Mouse (Mus musculus) CH12.LX (cell line): ENCODE data around the gene Ptprg. TPM values are rescaled to one million over a fixed set of nuclear protein-coding genes. Genes with fewer than 3 reads are reported as not detected.
"Not testable (repeated sequence)": the region's sequence is repeated elsewhere in the genome, so short reads cannot be mapped to it uniquely, and the experiment has no call there.

Experiments used
- DNase-seq: peaks from one replicate; pipeline ENCODE4 v3.0.0-alpha.2; 2013; ENCODE audit errors: extremely low read depth
- H3K27ac ChIP-seq: 2 replicates; pipeline ENCODE4 v1.5.1; 2012; ENCODE audit warnings: low read depth, mild to moderate bottlenecking, control low read depth, moderate library complexity; ENCODE audit not compliant: insufficient read depth
- H3K27me3 ChIP-seq: replicated peaks from 2 replicates; pipeline ENCODE3; 2012; ENCODE audit warnings: inconsistent platforms
- H3K36me3 ChIP-seq, 2 experiments: replicated peaks in 1 of 2; 2 replicates each; pipeline versions ENCODE3 to v1.6.1; 2012; ENCODE audit warnings: inconsistent platforms in 1 of 2, low read length in 1 of 2, mild to moderate bottlenecking in 1 of 2, mixed read lengths in 1 of 2, moderate library complexity in 1 of 2; ENCODE audit not compliant: control insufficient read depth in 1 of 2, insufficient read depth in 1 of 2
- H3K4me1 ChIP-seq, 2 experiments: 2 replicates each; pipeline ENCODE4 v1.6.1; 2012; ENCODE audit warnings: inconsistent platforms in 1 of 2, moderate library complexity in 1 of 2; ENCODE audit not compliant: insufficient read depth in 2 of 2, control insufficient read depth in 1 of 2
- H3K4me2 ChIP-seq: 2 replicates; pipeline ENCODE4 v1.6.1; 2012; ENCODE audit warnings: low read depth, mild to moderate bottlenecking, control low read depth; ENCODE audit not compliant: poor library complexity, insufficient read depth, severe bottlenecking
- H3K4me3 ChIP-seq, 3 experiments: fragments of 150-350 bp in 1 of 3; sonication (generic) in 1 of 3; replicated peaks in 1 of 3; 2 replicates each; pipeline versions ENCODE3 to v1.5.1; 2011 to 2012; ENCODE audit warnings: low read depth in 2 of 3, low read length in 2 of 3, mild to moderate bottlenecking in 2 of 3, moderate library complexity in 2 of 3, control low read depth in 1 of 3, improper control_type of control experiment in 1 of 3, inconsistent platforms in 1 of 3, mixed read lengths in 1 of 3; ENCODE audit not compliant: poor library complexity in 1 of 3
- H3K79me2 ChIP-seq: replicated peaks from 2 replicates; pipeline ENCODE4 v1.6.1; 2012; ENCODE audit warnings: mild to moderate bottlenecking, moderate library complexity; ENCODE audit not compliant: control insufficient read depth, poor library complexity, insufficient read depth, severe bottlenecking; ENCODE audit errors: extremely low read depth
- H3K9ac ChIP-seq: 2 replicates; pipeline ENCODE4 v1.6.1; 2012; ENCODE audit warnings: low read depth, mild to moderate bottlenecking, control low read depth, moderate library complexity; ENCODE audit not compliant: insufficient read depth
- H3K9me3 ChIP-seq: replicated peaks from 2 replicates; pipeline ENCODE3; 2012; ENCODE audit warnings: low read length, inconsistent platforms, mixed read lengths
- CTCF ChIP-seq, 2 experiments: IDR thresholded peaks in 1 of 2; conservative IDR thresholded peaks in 1 of 2; 2 replicates each; pipeline ENCODE4 v1.5.1; 2011 to 2012; ENCODE audit warnings: low read depth in 2 of 2, low read length in 2 of 2, improper control_type of control experiment in 1 of 2, inconsistent platforms in 1 of 2, mild to moderate bottlenecking in 1 of 2, moderate library complexity in 1 of 2
- E2F4 ChIP-seq: IDR thresholded peaks from 2 replicates; pipeline ENCODE4 v1.6.1; 2011; ENCODE audit warnings: low read depth, low read length, improper control_type of control experiment; ENCODE audit not compliant: insufficient replicate concordance
- ETS1 ChIP-seq: conservative IDR thresholded peaks from 2 replicates; pipeline ENCODE4 v1.6.1; 2012; ENCODE audit warnings: low read depth, mild to moderate bottlenecking, inconsistent platforms, low read length, improper control_type of control experiment, moderate library complexity
- JUND ChIP-seq: conservative IDR thresholded peaks from 2 replicates; pipeline ENCODE4 v1.6.1; 2011; ENCODE audit warnings: low read depth, low read length, improper control_type of control experiment
- KAT2A ChIP-seq: IDR thresholded peaks from 2 replicates; pipeline ENCODE4 v1.6.1; 2012; ENCODE audit warnings: low read length, improper control_type of control experiment, inconsistent platforms; ENCODE audit not compliant: insufficient replicate concordance
- MAX ChIP-seq: IDR thresholded peaks from 2 replicates; pipeline ENCODE4 v1.6.1; 2011; ENCODE audit warnings: low read length, improper control_type of control experiment
- MYC ChIP-seq: IDR thresholded peaks from 2 replicates; pipeline ENCODE4 v1.6.1; 2011; ENCODE audit warnings: low read depth, mild to moderate bottlenecking, improper control_type of control experiment, low read length
- POLR2A ChIP-seq: IDR thresholded peaks from 2 replicates; pipeline ENCODE4 v1.6.1; 2011; ENCODE audit warnings: low read depth, mild to moderate bottlenecking, improper control_type of control experiment, low read length
- POLR2AphosphoS2 ChIP-seq: IDR thresholded peaks from 2 replicates; pipeline ENCODE4 v1.6.1; 2011; ENCODE audit warnings: low read depth, low read length, improper control_type of control experiment
- RCOR1 ChIP-seq: conservative IDR thresholded peaks from 2 replicates; pipeline ENCODE4 v1.6.1; 2012; ENCODE audit warnings: low read depth, mild to moderate bottlenecking, inconsistent platforms, low read length, improper control_type of control experiment
- SIN3A ChIP-seq: IDR thresholded peaks from 2 replicates; pipeline ENCODE4 v1.6.1; 2012; ENCODE audit warnings: low read length, improper control_type of control experiment, inconsistent platforms
- TBP ChIP-seq: conservative IDR thresholded peaks from 2 replicates; pipeline ENCODE4 v1.6.1; 2011; ENCODE audit warnings: low read depth, low read length, improper control_type of control experiment
- TCF12 ChIP-seq: IDR thresholded peaks from 2 replicates; pipeline ENCODE4 v1.6.1; 2014; ENCODE audit warnings: low read depth, mild to moderate bottlenecking, inconsistent platforms, low read length, improper control_type of control experiment
- USF1 ChIP-seq: IDR thresholded peaks from 2 replicates; pipeline ENCODE4 v1.6.1; 2014; ENCODE audit warnings: low read depth, mild to moderate bottlenecking, inconsistent platforms, low read length, improper control_type of control experiment
- ZKSCAN1 ChIP-seq: IDR thresholded peaks from 2 replicates; pipeline ENCODE4 v1.6.1; 2012; ENCODE audit warnings: low read depth, inconsistent platforms, low read length, improper control_type of control experiment, borderline replicate concordance
- ZMIZ1 ChIP-seq: IDR thresholded peaks from 2 replicates; pipeline ENCODE4 v1.6.1; 2012; ENCODE audit warnings: low read depth, mild to moderate bottlenecking, inconsistent platforms, low read length, improper control_type of control experiment
- dilution Hi-C: fragments of 300-500 bp; cut with MboI; formaldehyde crosslinking; loops from 2 replicates; pipeline ENCODE4 v1.14.3; 2020; ENCODE audit warnings: low sequenced_read_pairs; ENCODE audit not compliant: extremely low pct_unique_long_range_greater_than_20kb, extremely low pct_ligation_motif_present
- in situ Hi-C: fragments of 300-500 bp; cut with MboI; formaldehyde crosslinking; loops from 3 replicates; pipeline ENCODE4 v1.14.3; 2019; ENCODE audit warnings: low sequenced_read_pairs, low pct_ligation_motif_present, low pct_unique_long_range_greater_than_20kb, mixed read lengths
- polyA plus RNA-seq: library from polyadenylated mRNA; unstranded; fragments of >175 nt; gene quantifications from 2 replicates; pipeline ENCODE4 v1.2.1, GENCODE M21; 2012; ENCODE audit warnings: low read depth; ENCODE audit not compliant: insufficient read length
- total RNA-seq, 2 experiments: library from RNA; depleted of rRNA; stranded (reverse); fragments of 300-350 nt in 1 of 2; fragments of >200 nt in 1 of 2; gene quantifications; 2 replicates each; pipeline ENCODE4 v1.2.3; 2012 to 2014

The Ptprg gene
- total and polyA plus RNA-seq, 3 experiments: 0.08 TPM; not detected in 2

DNA sequence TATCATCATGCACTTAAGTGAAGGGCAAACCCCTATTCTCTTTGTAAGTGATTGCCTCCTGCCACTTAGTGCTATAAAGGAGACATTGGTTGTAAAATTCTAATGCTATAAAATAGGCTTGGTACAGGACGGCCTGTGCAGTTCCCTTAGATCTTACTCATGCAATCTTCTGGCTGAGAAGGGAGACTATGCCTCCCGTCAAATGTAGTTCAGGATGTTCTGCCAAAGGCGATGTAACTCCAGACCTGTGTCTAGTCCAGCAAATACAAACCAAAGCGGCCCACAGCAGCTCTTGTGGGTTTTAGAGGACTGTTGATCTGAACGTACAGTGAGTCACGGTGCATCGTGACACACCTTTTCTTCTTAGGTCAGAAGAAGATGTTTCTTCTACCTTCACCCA is 505.8 kb downstream of the Ptprg start:
- no peak for DNase-seq
- no peaks in the 10 kb centered on the region for H3K36me3 ChIP-seq
- dilution Hi-C loops: no loop called here

DNA sequence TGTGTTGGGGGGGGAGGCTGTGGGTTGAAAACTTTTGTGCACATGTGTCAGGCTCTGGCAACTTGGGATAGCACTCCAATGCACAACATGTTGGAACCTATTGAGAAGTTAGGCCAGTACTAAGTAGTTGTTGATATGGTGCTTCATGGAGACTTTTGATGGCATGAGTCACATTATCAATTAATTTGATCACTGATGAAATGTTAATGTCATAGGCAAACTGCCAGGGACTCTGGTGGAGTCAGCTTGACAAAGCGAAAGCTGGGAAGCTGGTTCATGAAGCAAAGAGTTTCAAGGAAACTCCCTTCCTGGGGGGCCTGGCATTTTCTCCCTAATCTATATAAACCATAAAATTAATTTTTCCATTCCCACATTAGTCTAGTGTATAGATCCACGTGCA is 508.0 kb downstream of the Ptprg start:
- H3K9ac ChIP-seq, H3K27me3 ChIP-seq, dilution Hi-C loops, H3K4me2 ChIP-seq, H3K79me2 ChIP-seq, DNase-seq, H3K27ac ChIP-seq, H3K36me3 ChIP-seq, H3K4me1 ChIP-seq, H3K4me3 ChIP-seq, in situ Hi-C loops, H3K9me3 ChIP-seq: not testable (repeated sequence)

More for the DNA sequence above, 505.8 kb downstream of the Ptprg start:
- no peaks in the 10 kb centered on the region for H3K79me2 ChIP-seq
- H3K27ac ChIP-seq: no peak overlapping the region
- H3K27me3 ChIP-seq: no peaks in the 10 kb centered on the region
- no peaks in the 10 kb centered on the region for H3K9me3 ChIP-seq
- no peak overlapping the region for H3K9ac ChIP-seq
- no peak overlapping the region for H3K4me2 ChIP-seq
- no peak for TF ChIP-seq POLR2A
- TF ChIP-seq KAT2A: no peak
- TF ChIP-seq MYC: no peak
- TF ChIP-seq TBP: no peak
- no peak for TF ChIP-seq TCF12
- no peak for TF ChIP-seq POLR2AphosphoS2
- TF ChIP-seq JUND: no peak
- TF ChIP-seq ZMIZ1: no peak
- no peak for TF ChIP-seq CTCF (conservative IDR thresholded peaks at IDR 0.05 in 1 of 2, IDR thresholded peaks at IDR 0.05 in 1 of 2; ENCODE audit: low read depth in 2 of 2, low read length in 2 of 2)
- TF ChIP-seq ETS1: no peak
- TF ChIP-seq SIN3A: no peak
- TF ChIP-seq MAX: no peak
- TF ChIP-seq RCOR1: no peak
- no peak for TF ChIP-seq ZKSCAN1
- TF ChIP-seq E2F4: no peak
- no peak for TF ChIP-seq USF1
- H3K4me3 ChIP-seq: no peak overlapping the region
- in situ Hi-C loops: no loop called here
- H3K4me1 ChIP-seq: no peaks in the 10 kb centered on the region
